18 mouse cellular contexts compared by ENCODE assay signal in the genomic region with DNA sequence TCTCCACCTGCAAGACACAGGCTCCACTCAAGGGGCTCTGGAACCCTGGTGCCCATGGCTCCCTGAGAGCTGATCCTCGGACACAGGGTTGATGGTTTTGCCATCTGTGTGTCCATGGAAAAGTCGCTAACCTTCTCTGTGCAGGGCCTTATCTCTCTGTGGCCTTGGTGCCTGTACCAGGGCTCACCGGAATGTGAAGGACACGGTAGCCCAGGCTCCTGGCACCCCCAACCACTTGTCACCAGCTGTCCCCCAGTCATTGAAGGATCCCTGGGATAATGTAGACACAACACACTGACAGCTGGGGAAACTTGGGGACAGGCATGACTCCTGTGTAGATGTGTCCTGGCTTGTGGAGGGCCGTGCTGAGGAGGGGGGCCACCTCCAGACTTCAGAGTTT. TPM values are rescaled to one million over a fixed set of nuclear protein-coding genes. Genes with fewer than 3 reads are reported as not detected.
DNase-seq lines count a peak whose midpoint lies in the region; ATAC-seq and TF ChIP-seq lines count a peak whose summit lies in the region.
"Had no signal": no experiment of that assay in that cellular context is flagged by ENCODE, and none has a peak within 500 bp of the region (broad histone marks: within the 10 kb centered on the region; RNA-seq: fewer than 3 reads in every experiment).

No protein-coding gene starts in this region.

- H3K9ac ChIP-seq in heart, embryonic 11.5 days (ENCODE audit: low read depth, low read length), result no peak overlapping the region
- peak overlapping the region; percentile 61; the same call in 1 of the 2 replicates for H3K9ac ChIP-seq in midbrain, embryonic 13.5 days (replicated peaks)
- no peak overlapping the region for H3K9ac ChIP-seq in midbrain, postnatal 0 days (replicated peaks; ENCODE audit: low read length, poor library complexity, severe bottlenecking)
- no peak overlapping the region for H3K9ac ChIP-seq in hindbrain, embryonic 14.5 days
- H3K9ac ChIP-seq: lung, embryonic 14.5 days had no signal

- H3K9me3 ChIP-seq in heart, embryonic 11.5 days (replicated peaks; ENCODE audit: control insufficient read depth, low read length), result no peaks in the 10 kb centered on the region
- no peaks in the 10 kb centered on the region for H3K9me3 ChIP-seq in midbrain, embryonic 13.5 days
- no peaks in the 10 kb centered on the region for H3K9me3 ChIP-seq in midbrain, postnatal 0 days (ENCODE audit: low read length)
- no peaks in the 10 kb centered on the region for H3K9me3 ChIP-seq in hindbrain, embryonic 14.5 days (ENCODE audit: control insufficient read depth, low read length)

- ATAC-seq in heart, embryonic 11.5 days (replicated peaks; ENCODE audit: insufficient number of reproducible peaks, low FRiP score, low TSS enrichment), result no peak
- ATAC-seq in midbrain, embryonic 13.5 days, result no peak
- no peak for ATAC-seq in midbrain, postnatal 0 days (ENCODE audit: low FRiP score)
- no peak for ATAC-seq in hindbrain, embryonic 14.5 days (ENCODE audit: low FRiP score)

- H3K4me1 ChIP-seq in heart, embryonic 11.5 days (ENCODE audit: control insufficient read depth, insufficient read depth, low read length), result peaks cover 58% of the 10 kb centered on the region
- H3K4me1 ChIP-seq in midbrain, embryonic 13.5 days (replicated peaks), result peaks cover 88% of the 10 kb centered on the region
- peaks cover 28% of the 10 kb centered on the region for H3K4me1 ChIP-seq in midbrain, postnatal 0 days (ENCODE audit: insufficient read depth, low read length)
- H3K4me1 ChIP-seq in hindbrain, embryonic 14.5 days (replicated peaks; ENCODE audit: control insufficient read depth, insufficient read depth, low read length), result peaks cover 74% of the 10 kb centered on the region

- H3K27ac ChIP-seq in heart, embryonic 11.5 days (ENCODE audit: low read depth, low read length), result no peak overlapping the region
- 0 out of 2 replicates have a peak overlapping the region, but pooled peaks have one; percentile 12 for H3K27ac ChIP-seq in midbrain, embryonic 13.5 days
- no peak overlapping the region for H3K27ac ChIP-seq in midbrain, postnatal 0 days (ENCODE audit: low read depth, low read length)
- no peak overlapping the region for H3K27ac ChIP-seq in hindbrain, embryonic 14.5 days
- H3K27ac ChIP-seq: kidney, postnatal 0 days had no signal

- no peak for TF ChIP-seq CTCF in midbrain, postnatal 0 days (IDR thresholded peaks at IDR 0.05)

- no peak overlapping the region for H3K4me2 ChIP-seq in heart, embryonic 11.5 days
- H3K4me2 ChIP-seq in midbrain, embryonic 13.5 days (replicated peaks), result peak overlapping the region; percentile 98; the same call in 1 of the 2 replicates
- no peak overlapping the region; the same call in 1 of the 2 replicates for H3K4me2 ChIP-seq in midbrain, postnatal 0 days (ENCODE audit: low read depth, low read length, poor library complexity, severe bottlenecking)
- H3K4me2 ChIP-seq in hindbrain, embryonic 14.5 days (replicated peaks), result peak overlapping the region; percentile 54; the same call in 1 of the 2 replicates

- peaks cover 43% of the 10 kb centered on the region for H3K27me3 ChIP-seq in heart, embryonic 11.5 days (ENCODE audit: control insufficient read depth, insufficient read depth, low read length)
- no peaks in the 10 kb centered on the region for H3K27me3 ChIP-seq in midbrain, embryonic 13.5 days
- H3K27me3 ChIP-seq in midbrain, postnatal 0 days (ENCODE audit: insufficient read depth, low read length), result no peaks in the 10 kb centered on the region
- no peaks in the 10 kb centered on the region for H3K27me3 ChIP-seq in hindbrain, embryonic 14.5 days (ENCODE audit: control insufficient read depth, insufficient read depth, low read length)

- H3K4me3 ChIP-seq in heart, embryonic 11.5 days (ENCODE audit: low read depth, low read length), result 0 out of 2 replicates have a peak overlapping the region, but pooled peaks have one; percentile 3
- no peak overlapping the region for H3K4me3 ChIP-seq in midbrain, embryonic 13.5 days (replicated peaks)
- no peak overlapping the region for H3K4me3 ChIP-seq in midbrain, postnatal 0 days (ENCODE audit: low read depth, low read length)
- H3K4me3 ChIP-seq in hindbrain, embryonic 14.5 days (replicated peaks; ENCODE audit: low read length), result no peak overlapping the region

- no peak for DNase-seq in heart, adult 11 months
- no peak for DNase-seq in midbrain, postnatal 0 days (ENCODE audit: low spot score)
- no peak for DNase-seq in hindbrain, embryonic 14.5 days (ENCODE audit: low spot score)
- DNase-seq in urinary bladder, postnatal 14 days (ENCODE audit: low spot score), result no peak
- no peak for DNase-seq in embryo, embryonic 11 days
- DNase-seq: gastrocnemius, postnatal 10 days; heart, postnatal 10 days; lung, embryonic 14.5 days; right cerebral cortex, postnatal 14 days had no signal

- WGBS in heart, embryonic 11.5 days (ENCODE audit: insufficient replicate concordance), result 56% methylated on average over 5 of the region's 5 CpGs
- WGBS in midbrain, embryonic 13.5 days, result 68% methylated on average over 5 of the region's 5 CpGs
- 70% methylated on average over 5 of the region's 5 CpGs for WGBS in midbrain, postnatal 0 days
- WGBS in hindbrain, embryonic 14.5 days, result 60% methylated on average over 5 of the region's 5 CpGs

- 0 out of 2 replicates have a peak, but pooled peaks cover 2% of the 10 kb centered on the region for H3K36me3 ChIP-seq in heart, embryonic 11.5 days (ENCODE audit: control insufficient read depth, insufficient read depth, low read length)
- peaks cover 15% of the 10 kb centered on the region for H3K36me3 ChIP-seq in midbrain, embryonic 13.5 days
- no peaks in the 10 kb centered on the region; the same call in 1 of the 2 replicates for H3K36me3 ChIP-seq in midbrain, postnatal 0 days (ENCODE audit: insufficient read depth, low read length)
- no peaks in the 10 kb centered on the region for H3K36me3 ChIP-seq in hindbrain, embryonic 14.5 days (replicated peaks; ENCODE audit: control insufficient read depth, insufficient read depth)

RNA-seq across cellular contexts. Expression of a gene that starts 5.1 kb away (rescaled TPM):
- 53.0 and 58.1 TPM in 2 replicates for polyA plus RNA-seq in heart, embryonic 11.5 days (2014; fragmentation: Nextera tagmentation; extraction: Ambion mirVana)
- 278 and 317 TPM in 2 replicates for polyA plus RNA-seq in midbrain, embryonic 13.5 days (2015; fragmentation: Nextera tagmentation; extraction: Ambion mirVana)
- 716 and 795 TPM in 2 replicates for total RNA-seq in midbrain, postnatal 0 days (2014; rRNA removed)
- 208 and 225 TPM in 2 replicates for polyA plus RNA-seq in midbrain, postnatal 0 days (2015; fragmentation: Nextera tagmentation; extraction: Ambion mirVana)
- 272 and 276 TPM in 2 replicates for polyA plus RNA-seq in hindbrain, embryonic 14.5 days (2014; fragmentation: Nextera tagmentation; extraction: Ambion mirVana)

RNA-seq across cellular contexts. Expression of a gene that starts 41.1 kb away (rescaled TPM):
- polyA plus RNA-seq in heart, embryonic 11.5 days (2014; fragmentation: Nextera tagmentation; extraction: Ambion mirVana), result not detected in 2 replicates
- 0.17 TPM in 1 of 2 replicates, not detected in the other for polyA plus RNA-seq in midbrain, embryonic 13.5 days (2015; fragmentation: Nextera tagmentation; extraction: Ambion mirVana)
- total RNA-seq in midbrain, postnatal 0 days (2014; rRNA removed), result not detected in 2 replicates
- polyA plus RNA-seq in midbrain, postnatal 0 days (2015; fragmentation: Nextera tagmentation; extraction: Ambion mirVana), result not detected in 2 replicates
- polyA plus RNA-seq in hindbrain, embryonic 14.5 days (2014; fragmentation: Nextera tagmentation; extraction: Ambion mirVana), result not detected in 2 replicates
- total RNA-seq: gastrocnemius, postnatal 10 days; heart, adult 8-10 months; heart, postnatal 10 days; left cerebral cortex, postnatal 10 days; liver, adult 2 months; MEL had no signal
- polyA plus RNA-seq: embryonic facial prominence, embryonic 14.5 days; intestine, embryonic 14.5 days; kidney, postnatal 0 days; liver, adult 2 months; lung, embryonic 14.5 days had no signal

Comparison
In these comparisons a context has a peak if more than half of its experiments do, and no peak if none do; other contexts are left out.
1. H3K4me2 ChIP-seq: peak in midbrain, embryonic 13.5 days (single experiment) and hindbrain, embryonic 14.5 days (single experiment); none in heart, embryonic 11.5 days (single experiment) and midbrain, postnatal 0 days (single experiment).